Mouse (Mus musculus) midbrain, postnatal 0 days (tissue): ENCODE data around the gene Med25. TPM values are rescaled to one million over a fixed set of nuclear protein-coding genes. Genes with fewer than 3 reads are reported as not detected.

ENCODE experiments used
- ATAC-seq: fragments of 200-750 bp; cut with Nextera tagmentation; 2 replicates; pipeline ENCODE4 v1.8.0; 2017; ENCODE audit warnings: moderate number of reproducible peaks, mild to moderate bottlenecking, moderate TSS enrichment, moderate library complexity; ENCODE audit not compliant: low FRiP score
- DNase-seq: peaks from one replicate; pipeline ENCODE4 v3.0.0-alpha.2; 2015; ENCODE audit warnings: low spot score
- H3K27ac ChIP-seq: fragments of 300-500 bp; sonication (generic); 2 replicates; pipeline ENCODE4 v1.5.1; 2014; ENCODE audit warnings: low read depth, mild to moderate bottlenecking, low read length, mixed read lengths
- H3K27me3 ChIP-seq: fragments of 300-500 bp; sonication (generic); 2 replicates; pipeline ENCODE4 v1.6.1; 2014; ENCODE audit warnings: low read length, control low read depth, mixed read lengths; ENCODE audit not compliant: insufficient read depth
- H3K36me3 ChIP-seq: fragments of 300-500 bp; sonication (generic); 2 replicates; pipeline ENCODE4 v1.6.1; 2014; ENCODE audit warnings: low read length, control low read depth, mixed read lengths; ENCODE audit not compliant: insufficient read depth
- H3K4me1 ChIP-seq: fragments of 300-500 bp; sonication (generic); 2 replicates; pipeline ENCODE4 v1.6.1; 2014; ENCODE audit warnings: mild to moderate bottlenecking, control low read depth, antibody characterized with exemption, low read length, mixed read lengths; ENCODE audit not compliant: insufficient read depth
- H3K4me2 ChIP-seq: fragments of 300-500 bp; sonication (generic); 2 replicates; pipeline ENCODE4 v1.6.1; 2014; ENCODE audit warnings: low read depth, mild to moderate bottlenecking, low read length, mixed read lengths; ENCODE audit not compliant: poor library complexity, severe bottlenecking
- H3K4me3 ChIP-seq: fragments of 300-500 bp; sonication (generic); 2 replicates; pipeline ENCODE4 v1.5.1; 2014; ENCODE audit warnings: low read depth, mild to moderate bottlenecking, low read length, moderate library complexity
- H3K9ac ChIP-seq: fragments of 300-500 bp; sonication (generic); replicated peaks from 2 replicates; pipeline ENCODE4 v1.6.1; 2014; ENCODE audit warnings: mild to moderate bottlenecking, low read length, moderate library complexity, mixed read lengths; ENCODE audit not compliant: poor library complexity, severe bottlenecking
- H3K9me3 ChIP-seq: fragments of 300-500 bp; sonication (generic); 2 replicates; pipeline ENCODE4 v1.6.1; 2016; ENCODE audit warnings: low read length, control low read depth
- CTCF ChIP-seq: IDR thresholded peaks from 2 replicates; pipeline ENCODE4 v1.5.1; 2016; ENCODE audit warnings: antibody characterized with exemption, mild to moderate bottlenecking
- WGBS: fragments of 180-500 bp; shearing (Covaris S2); extraction: QIAGEN DNeasy Blood & Tissue Kit; methylation state at CpG from one replicate; pipeline ENCODE4 v1.1.7; 2014; 5-methylcytosine and 5-hydroxymethylcytosine counted together
- polyA plus RNA-seq: library from polyadenylated mRNA; unstranded; fragments of >200 nt; fragmentation: Nextera tagmentation; extraction: Ambion mirVana; gene quantifications from 2 replicates; pipeline ENCODE4 v1.2.1, GENCODE M21; 2015
- total RNA-seq: library from RNA; depleted of rRNA; stranded (reverse); fragments of >200 nt; gene quantifications from 2 replicates; pipeline ENCODE4 v1.2.3, GENCODE M21; 2014; rRNA removed

Gene Med25
- total RNA-seq (153 and 182 TPM in 2 replicates), polyA plus RNA-seq (150 and 154 TPM in 2 replicates)

DNA sequence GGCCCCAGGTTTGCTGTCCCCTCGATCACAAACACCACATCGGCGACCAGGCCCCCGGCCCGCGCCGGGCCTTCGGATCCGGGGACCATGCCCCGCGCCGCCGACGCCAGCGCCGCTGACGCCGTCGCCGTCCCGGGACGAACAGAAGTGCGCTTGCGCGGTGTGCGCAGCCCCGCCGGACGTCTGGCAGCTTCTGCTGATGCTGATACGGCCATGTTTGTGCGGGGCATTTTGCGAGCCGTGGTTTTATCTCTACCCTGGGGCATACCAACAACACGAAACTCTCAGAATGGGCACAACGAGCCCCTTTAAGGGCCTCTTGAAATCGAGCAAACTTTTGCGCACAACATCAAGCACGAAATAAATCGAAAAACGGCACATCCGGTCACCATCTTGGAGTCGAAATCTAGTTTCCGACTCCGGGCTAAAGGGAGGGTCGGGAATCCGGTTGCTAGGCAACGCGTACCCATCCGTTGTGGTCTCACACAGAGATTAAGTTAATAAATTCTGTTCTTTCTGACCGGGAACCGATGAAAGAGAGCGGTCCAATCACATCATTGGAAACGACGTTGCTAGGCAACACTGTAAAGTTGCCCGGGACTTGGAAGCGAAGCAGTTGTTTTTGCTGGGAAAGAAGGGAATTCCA, at the start of gene Med25:
Gene Med25, minus strand, starts transcription at position 437 of the 646 bp plus-strand sequence.
- Histone ChIP-seq H3K4me2 (peak within 1 kb of the TSS; percentile 93), H3K27ac (peak within 1 kb of the TSS; percentile 98), H3K4me1 (peaks cover 33% of the 10 kb centered on the region), H3K27me3 (no peaks in the 10 kb centered on the region), H3K9me3 (no peaks in the 10 kb centered on the region), H3K9ac (peak within 1 kb of the TSS; percentile 82), H3K36me3 (0 out of 2 replicates have a peak, but pooled peaks cover 7% of the 10 kb centered on the region), H3K4me3 (peak within 1 kb of the TSS; percentile 87)
- peak; percentile 99 for DNase-seq
- ATAC-seq, result peak; percentile 78
- under 1% methylated on average over 56 of the region's 56 CpGs for WGBS
- no peak for TF ChIP-seq CTCF

DNA sequence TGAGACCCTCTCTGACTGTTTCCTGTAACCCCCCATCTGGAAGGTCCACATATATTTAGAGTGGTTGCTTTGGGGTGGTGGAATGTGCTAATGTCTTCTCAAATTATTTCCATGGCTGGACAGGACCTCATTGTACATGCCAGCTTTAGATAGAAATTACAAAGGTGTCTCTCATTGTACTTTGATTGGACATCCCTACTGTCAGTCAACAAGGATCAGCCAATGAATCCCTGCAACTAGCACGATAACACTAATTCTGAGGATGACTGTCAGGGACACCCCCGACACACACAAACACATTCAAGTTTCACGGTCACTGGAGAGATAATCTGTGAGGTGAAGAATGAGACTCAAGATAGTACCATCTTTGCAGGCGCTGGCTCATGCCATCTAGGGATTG, 46.2 kb upstream of the Med25 start:
- H3K27ac ChIP-seq, result no peak overlapping the region
- H3K9ac ChIP-seq, result no peak overlapping the region
- WGBS, result 91% methylated on average over 4 of the region's 4 CpGs
- H3K27me3 ChIP-seq, result no peaks in the 10 kb centered on the region
- no peak for ATAC-seq
- H3K4me2 ChIP-seq, result no peak overlapping the region
- no peak for DNase-seq
- no peaks in the 10 kb centered on the region for H3K4me1 ChIP-seq
- no peaks in the 10 kb centered on the region for H3K36me3 ChIP-seq
- no peak overlapping the region for H3K4me3 ChIP-seq
- TF ChIP-seq CTCF, result no peak
- H3K9me3 ChIP-seq, result 0 out of 2 replicates have a peak, but pooled peaks cover 6% of the 10 kb centered on the region

DNA sequence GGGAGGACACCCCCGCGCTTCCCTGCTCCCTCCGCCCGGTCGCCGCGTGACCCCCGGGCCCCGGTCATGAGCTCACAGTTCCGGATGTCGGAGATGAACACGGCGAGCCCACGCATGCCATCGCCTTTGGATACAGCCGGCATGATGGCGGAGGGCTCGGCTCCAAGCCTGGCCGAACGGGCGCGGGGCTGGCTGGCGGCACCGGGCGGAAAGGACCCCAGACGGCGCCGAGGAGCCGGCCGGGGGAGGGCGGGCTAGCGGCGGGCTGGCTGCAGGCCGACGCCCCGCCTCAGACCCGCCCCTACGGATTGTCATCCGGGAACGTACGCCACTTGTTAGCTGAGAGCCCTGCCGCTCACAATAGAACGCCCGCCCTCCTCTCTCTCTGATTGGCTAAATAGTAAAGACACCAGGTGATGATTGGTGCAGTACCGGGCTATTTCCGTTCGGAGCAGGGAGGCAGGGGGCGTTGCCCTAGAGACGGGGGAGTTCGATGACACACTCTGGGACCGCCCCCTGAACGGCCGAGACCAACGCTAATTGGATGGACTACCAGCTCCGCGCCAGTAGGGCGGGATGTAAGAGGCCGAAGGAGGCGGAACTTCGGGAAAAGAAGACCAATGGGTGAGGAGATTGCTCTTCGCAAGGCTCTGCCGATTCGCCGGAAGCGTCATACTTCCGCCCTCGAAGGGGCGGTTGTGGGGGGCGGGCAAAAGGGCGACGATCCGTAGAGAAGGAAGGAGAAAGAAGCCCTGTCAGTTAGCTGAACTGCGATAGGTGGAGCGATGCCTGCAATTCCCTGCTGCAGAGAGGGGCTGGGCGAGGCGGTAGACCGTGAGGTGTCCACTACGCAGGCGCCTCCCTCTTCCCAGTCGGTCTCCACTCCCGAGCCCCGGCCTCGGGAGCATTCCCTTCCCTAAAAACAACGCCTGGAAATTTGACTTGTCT, 37.0 kb upstream of the Med25 start, which contains the start of gene Ap2a1:
Gene Ap2a1, minus strand, starts transcription at position 293 of the 948 bp plus-strand sequence.
- Histone ChIP-seq H3K27ac (peak within 1 kb of the TSS; percentile 93), H3K4me1 (peaks cover 13% of the 10 kb centered on the region), H3K9me3 (no peaks in the 10 kb centered on the region), H3K9ac (peak within 1 kb of the TSS; percentile 93), H3K36me3 (0 out of 2 replicates have a peak, but pooled peaks cover 2% of the 10 kb centered on the region), H3K4me3 (peak within 1 kb of the TSS; percentile 94), H3K4me2 (peak within 1 kb of the TSS; percentile 74), H3K27me3 (no peaks in the 10 kb centered on the region)
- DNase-seq (peak; percentile 100), ATAC-seq (peak; percentile 99)
- peak; percentile 15 for TF ChIP-seq CTCF
- under 1% methylated on average over 80 of the region's 84 CpGs for WGBS

DNA sequence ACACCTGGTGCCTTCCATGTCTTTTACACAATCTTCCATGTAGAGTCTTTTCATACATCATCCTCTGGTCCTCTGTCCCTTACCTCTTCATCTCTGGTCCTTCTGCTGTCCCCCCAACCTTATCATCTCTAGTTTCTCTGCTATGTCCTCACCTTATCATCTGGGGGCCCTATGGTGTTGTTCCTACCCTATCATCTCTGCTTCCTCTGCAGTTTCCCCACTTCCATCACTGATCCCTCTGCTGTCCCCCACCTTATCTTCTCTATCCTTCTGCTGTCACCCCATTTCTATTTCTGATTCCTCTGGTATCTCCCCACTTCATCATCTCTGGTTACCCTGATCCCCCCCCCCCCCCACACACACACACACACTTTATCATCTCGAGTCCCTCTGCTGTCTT, 36.1 kb upstream of the Med25 start:
- Histone ChIP-seq H3K9ac (peak overlapping the region; percentile 93), H3K27me3 (no peaks in the 10 kb centered on the region), H3K4me1 (peaks cover 13% of the 10 kb centered on the region), H3K9me3 (no peaks in the 10 kb centered on the region), H3K27ac (peak overlapping the region; percentile 89), H3K4me3 (peak overlapping the region; percentile 94), H3K36me3 (peaks cover 2% of the 10 kb centered on the region; the same call in 1 of the 2 replicates), H3K4me2 (peak overlapping the region; percentile 74)
- 0% methylated on average over 1 of the region's 1 CpGs for WGBS
- ATAC-seq, result no peak
- DNase-seq, result no peak
- TF ChIP-seq CTCF, result no peak

DNA sequence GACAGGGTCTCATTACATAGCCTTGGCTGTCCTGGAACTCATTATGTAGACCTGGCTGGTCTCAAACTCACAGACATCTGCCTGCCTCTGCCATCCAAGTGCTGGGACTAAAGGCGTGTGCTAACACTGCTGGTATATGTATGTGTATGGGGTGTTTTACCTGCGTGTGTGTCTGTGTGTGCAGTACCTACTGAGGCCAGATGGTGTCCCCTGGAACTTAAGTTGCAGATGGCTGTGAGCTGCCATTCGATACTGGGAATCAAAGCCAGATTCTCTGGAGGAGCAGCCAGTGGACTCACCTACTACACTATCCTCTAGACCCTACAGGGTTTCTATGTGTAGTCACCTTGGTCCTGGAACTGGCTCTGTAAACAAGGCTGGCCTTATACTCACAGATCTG, 33.0 kb upstream of the Med25 start:
- DNase-seq, result peak; percentile 55
- ATAC-seq, result no peak
- no peak overlapping the region for H3K4me3 ChIP-seq
- no peak overlapping the region for H3K4me2 ChIP-seq
- no peak overlapping the region for H3K9ac ChIP-seq
- H3K27ac ChIP-seq, result no peak overlapping the region
- H3K4me1 ChIP-seq, result peaks cover 13% of the 10 kb centered on the region
- 61% methylated on average over 3 of the region's 3 CpGs for WGBS
- H3K36me3 ChIP-seq, result peaks cover 14% of the 10 kb centered on the region
- H3K27me3 ChIP-seq, result no peaks in the 10 kb centered on the region
- TF ChIP-seq CTCF, result peak; percentile 76
- H3K9me3 ChIP-seq, result no peaks in the 10 kb centered on the region
